Mouse (Mus musculus): ENCODE results near the gene Padi1. TPM values are rescaled to one million over a fixed set of nuclear protein-coding genes. Genes with fewer than 3 reads are reported as not detected.

Padi1 gene
- under 1 TPM; 0.20 to 0.29 TPM for polyA plus RNA-seq (2017; shearing (Covaris generic))

DNA sequence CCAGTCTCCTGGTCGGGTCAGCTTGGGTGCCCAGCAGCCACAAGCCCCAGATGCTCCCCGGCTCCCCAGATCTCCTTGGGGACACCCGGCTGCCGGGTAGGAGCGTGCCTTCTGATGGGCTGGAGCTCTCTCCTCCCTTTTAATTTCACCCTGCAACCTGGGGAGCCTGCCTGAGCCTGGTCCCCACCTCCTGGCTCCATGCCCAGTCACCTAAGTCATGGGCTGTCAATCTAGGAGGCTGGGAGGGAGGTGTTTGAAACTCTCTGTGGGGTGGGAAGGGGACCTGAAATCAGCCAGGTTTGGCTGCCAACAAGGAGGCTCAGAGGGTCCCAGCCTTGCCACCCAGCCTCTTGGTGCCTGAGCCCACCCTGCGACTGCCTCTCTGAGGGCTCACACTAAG is at the start of gene Padi1:
TSS of gene Padi1 (minus strand) at position 113 of the 400 bp plus-strand sequence.
- no peak for ATAC-seq

- ATAC-seq: no peak
Observed at GRCm38 (mm10) chr4:140892163-140892530, 46.6 kb upstream of the Padi1 start.

DNA sequence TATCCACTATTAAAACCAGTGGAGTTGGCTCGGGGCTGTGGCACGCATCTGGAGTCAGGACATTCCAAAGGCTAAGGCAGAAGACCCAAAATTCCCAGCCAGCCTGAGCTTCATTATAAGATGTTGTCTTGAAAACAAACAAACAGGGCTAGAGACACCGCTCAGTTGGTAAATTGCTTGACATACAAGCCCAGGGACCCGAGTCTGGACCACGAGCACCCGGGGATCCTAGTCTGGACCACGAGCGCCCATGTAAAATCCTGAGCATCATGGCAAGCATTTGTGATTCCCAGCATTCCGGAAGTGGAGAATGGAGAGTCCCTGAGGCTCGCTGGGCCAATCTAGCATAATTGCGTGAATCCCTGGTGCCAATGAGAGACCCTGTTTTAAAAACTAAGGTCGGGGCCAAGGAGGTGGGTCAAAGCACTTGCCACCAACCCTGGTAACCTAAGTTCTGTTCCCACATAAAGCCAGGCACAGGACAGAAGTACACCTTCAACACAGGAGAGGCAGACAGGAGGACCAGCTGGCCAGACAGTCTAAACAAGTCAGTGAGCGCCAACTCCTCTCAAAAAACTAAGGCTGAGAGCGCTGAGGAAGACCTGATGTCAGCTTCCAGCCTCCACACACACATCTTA is 46.1 kb upstream of the Padi1 start:
- no peak for ATAC-seq

GRCm38 (mm10) chr4:140883852-140884251 is 38.3 kb upstream of the Padi1 start:
- no peak for ATAC-seq

DNA sequence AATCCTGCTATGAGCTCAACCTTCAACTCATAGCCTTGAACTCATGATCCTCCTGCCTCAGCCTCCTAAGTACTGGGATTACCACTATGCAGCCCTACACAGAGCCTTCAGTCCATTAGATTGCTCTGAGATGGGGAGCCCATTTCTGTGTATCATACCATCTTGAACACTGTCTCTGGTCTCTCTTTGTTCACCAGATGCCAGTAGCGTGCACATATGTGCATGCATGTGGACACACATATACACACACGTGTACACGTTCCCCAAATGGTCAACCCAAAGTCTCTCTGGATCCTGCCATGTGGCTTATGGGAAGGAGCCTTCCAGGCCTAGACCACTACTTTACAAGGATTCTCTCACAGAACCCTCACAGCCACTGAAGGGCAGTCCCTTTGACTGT is 37.4 kb upstream of the Padi1 start:
- ATAC-seq: no peak

GRCm38 (mm10) chr4:140882365-140882764 is 36.8 kb upstream of the Padi1 start:
- no peak for ATAC-seq

DNA sequence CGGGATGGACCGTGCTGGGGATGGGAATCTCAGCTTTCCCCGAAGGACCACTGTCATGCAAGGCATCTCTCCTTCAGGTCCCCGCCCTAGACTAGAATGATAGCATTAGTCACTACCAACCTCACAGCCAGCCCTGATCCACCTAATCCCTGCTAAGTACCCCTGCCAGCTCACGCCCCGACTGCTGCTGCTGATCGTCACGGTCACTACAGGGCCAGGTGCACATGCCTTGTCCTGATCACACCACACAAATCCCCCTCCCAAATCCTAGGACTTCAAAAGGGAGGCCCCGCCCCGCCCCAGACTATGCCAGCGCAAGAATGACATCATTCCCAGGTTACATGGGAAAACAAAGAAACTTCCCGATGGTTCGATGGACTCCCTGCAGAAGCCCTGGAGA is 36.2 kb upstream of the Padi1 start:
- ATAC-seq: no peak

GRCm38 (mm10) chr4:140881026-140881670 is 35.6 kb upstream of the Padi1 start:
- no peak for ATAC-seq

DNA sequence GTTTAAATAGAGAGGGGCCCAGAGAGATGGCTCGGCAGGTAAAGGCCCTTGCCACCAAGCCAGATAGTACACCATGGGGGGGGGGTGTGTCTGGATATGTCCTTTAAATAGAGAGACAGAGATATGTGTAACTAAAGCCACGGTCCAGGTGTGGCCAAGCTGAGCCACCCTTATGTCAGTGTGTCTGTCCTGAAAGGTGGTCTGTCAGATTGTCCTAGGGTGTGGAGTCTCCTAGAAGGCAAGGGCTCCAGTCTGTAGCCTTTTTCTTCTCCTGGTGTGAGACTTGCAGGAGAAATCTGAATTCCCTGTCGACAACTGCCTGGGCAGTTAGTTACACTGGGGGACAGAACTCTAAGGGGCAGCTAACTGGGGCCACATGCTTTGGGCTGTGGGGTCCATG is 34.6 kb upstream of the Padi1 start:
- no peak for ATAC-seq

DNA sequence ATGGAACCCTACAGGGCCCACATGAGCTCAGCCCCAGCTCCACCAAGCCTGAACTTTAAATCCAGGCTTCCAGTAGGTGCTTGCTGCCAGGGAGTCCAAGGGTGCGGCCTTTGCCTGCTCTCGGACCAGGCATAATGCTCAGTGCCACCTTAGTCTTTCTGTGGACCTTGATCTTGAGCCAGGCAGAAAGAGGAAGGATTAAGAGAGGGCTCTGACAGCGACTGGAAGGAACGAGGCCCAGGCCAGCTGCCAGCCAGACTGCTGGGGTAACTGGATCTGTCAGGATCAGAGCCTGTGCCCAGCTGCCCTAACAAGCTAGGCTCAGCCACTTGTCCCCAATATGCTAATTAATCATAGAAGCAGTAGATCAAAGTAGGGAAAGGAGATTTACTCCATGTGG is 34.2 kb upstream of the Padi1 start:
- ATAC-seq: no peak

DNA sequence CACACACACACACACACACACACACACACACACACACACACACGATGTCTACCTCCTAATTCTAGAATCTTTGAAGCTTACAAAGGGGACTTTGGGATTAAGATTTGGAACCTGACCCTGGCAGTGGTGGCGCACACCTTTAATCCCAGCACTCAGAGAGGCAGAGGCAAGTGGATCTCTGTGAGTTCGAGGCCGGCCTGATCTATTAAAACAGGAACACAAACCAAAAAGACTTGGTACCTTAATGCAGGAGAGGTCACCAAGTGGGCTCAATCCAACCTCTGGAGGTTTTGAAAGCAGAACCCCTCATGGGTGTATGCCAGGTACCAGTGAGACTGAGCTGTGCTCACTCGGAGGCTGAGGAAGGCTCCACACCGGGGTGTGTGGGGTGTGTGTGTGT is 33.5 kb upstream of the Padi1 start:
- ATAC-seq: no peak

- no peak for ATAC-seq
Observed at GRCm38 (mm10) chr4:140878655-140879054, 33.1 kb upstream of the Padi1 start.

- no peak for ATAC-seq
Observed at GRCm38 (mm10) chr4:140877441-140877840, 31.9 kb upstream of the Padi1 start.

DNA sequence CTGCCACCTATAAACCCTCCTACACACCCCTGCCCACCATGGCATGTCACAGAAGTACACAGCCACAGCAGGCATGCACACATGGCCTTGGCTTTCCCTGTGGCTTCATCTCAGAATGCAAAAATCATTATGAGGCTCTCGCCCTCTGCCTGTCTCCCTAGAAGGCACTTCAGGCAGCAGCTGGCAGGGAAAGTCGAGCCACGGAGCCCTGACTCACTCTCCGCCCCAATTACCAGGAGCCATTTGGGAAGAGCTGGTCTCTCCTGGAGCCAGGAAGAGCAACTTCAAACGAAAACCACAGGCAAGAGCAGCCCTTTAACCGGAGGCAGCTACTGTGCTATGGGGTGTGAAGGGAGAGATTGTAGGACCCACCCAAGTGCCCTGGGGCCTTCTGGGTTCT is 31.1 kb upstream of the Padi1 start:
- ATAC-seq: no peak

DNA sequence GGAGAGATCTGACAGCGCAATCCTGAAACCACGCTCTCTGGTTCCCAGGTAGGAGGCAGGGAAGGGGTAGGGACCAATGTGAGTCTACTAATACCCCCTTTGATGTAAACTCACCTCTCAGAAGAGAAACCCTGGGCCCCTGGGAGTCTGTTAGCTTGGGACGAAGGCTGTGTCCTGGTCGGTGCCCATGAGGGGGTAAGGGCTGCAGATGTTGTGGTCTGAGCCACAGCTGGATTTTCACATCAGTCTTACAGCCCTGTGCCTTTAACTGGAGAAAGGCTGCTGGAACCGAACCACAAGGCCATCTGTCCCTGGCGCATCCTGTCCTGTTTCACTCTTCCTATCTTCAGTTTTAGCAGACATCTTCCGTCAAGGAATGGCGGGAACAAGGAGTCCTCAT is 30.6 kb upstream of the Padi1 start:
- ATAC-seq: no peak

GRCm38 (mm10) chr4:140873011-140873410 is 27.4 kb upstream of the Padi1 start:
- no peak for ATAC-seq

DNA sequence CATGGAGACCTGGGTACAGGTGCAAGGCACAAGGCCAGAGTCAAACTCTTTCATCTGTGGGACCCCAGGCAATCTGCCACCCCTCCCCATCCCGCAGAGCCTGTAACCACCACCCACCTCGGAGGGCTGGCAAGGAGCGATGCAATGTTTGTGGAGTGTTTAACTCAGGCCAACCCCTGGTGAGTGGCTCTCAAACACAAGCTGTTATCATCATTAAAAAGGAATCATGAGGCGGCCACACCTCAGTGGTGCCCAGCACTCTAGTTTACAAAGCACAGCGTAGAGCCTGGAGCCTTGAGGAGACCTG is 27.1 kb upstream of the Padi1 start:
- ATAC-seq: no peak

- no peak for ATAC-seq
Observed at GRCm38 (mm10) chr4:140871851-140872685, 26.5 kb upstream of the Padi1 start.

DNA sequence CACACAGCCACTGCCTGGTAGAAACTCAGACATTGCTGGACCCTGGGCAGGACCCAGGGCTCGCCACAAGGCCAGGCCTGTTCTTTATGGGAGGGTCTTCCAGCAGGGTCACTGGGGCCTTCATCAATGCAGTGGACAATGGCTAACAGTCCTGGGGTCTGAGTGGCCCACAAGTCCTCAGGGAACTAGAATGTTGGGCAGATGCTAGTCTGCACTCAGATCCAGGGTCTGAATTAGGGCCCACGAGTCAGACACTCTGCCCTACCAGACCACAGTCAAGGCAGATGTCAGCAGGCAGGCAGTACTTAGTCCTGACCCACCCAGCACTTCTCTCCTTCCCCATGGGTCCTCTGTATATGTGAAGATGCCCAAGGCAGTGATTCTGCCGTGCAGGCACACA is 25.8 kb upstream of the Padi1 start:
- ATAC-seq: no peak

DNA sequence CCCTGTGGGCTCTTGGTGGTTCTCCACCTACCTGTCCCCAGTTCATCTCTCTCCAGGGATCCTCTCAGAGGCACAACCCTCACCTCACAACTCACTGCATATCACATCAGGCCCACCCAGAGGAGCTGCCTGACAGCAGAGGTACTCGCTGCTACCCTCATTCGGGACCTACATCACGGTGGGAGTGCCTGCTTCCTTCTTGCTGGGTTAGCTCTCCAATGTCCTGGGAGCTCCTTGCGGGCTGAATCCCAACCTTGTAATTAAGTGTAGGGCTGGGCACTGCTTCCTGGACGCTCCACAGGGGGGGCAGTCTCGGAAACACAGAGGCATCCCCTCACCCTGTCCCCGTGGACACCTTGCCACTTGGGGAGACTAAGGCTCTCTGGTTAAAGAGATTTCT is 25.3 kb upstream of the Padi1 start:
- no peak for ATAC-seq

- no peak for ATAC-seq
Observed at GRCm38 (mm10) chr4:140869945-140870344, 24.4 kb upstream of the Padi1 start.

GRCm38 (mm10) chr4:140868484-140869190 is 23.1 kb upstream of the Padi1 start:
- ATAC-seq: peak; percentile 53

GRCm38 (mm10) chr4:140862036-140862650 is 16.6 kb upstream of the Padi1 start:
- ATAC-seq: no peak

Data from activated CD4-positive, CD25-positive, alpha-beta regulatory T cell, adult 4 months (primary cell).